23 mouse cellular contexts compared by ENCODE assay signal in genomic region chr5:74672556-74672955, GRCm38 (mm10). TPM values are rescaled to one million over a fixed set of nuclear protein-coding genes. Genes with fewer than 3 reads are reported as not detected.
DNase-seq lines count a peak whose midpoint lies in the region; TF ChIP-seq lines count a peak whose summit lies in the region.
"Had no signal": no experiment of that assay in that cellular context is flagged by ENCODE, and none has a peak within 500 bp of the region (broad histone marks: within the 10 kb centered on the region; RNA-seq: fewer than 3 reads in every experiment).

No protein-coding gene starts in this region.

- no peak for TF ChIP-seq CTCF in testis, adult 2 months (IDR thresholded peaks at IDR 0.05; ENCODE audit: control insufficient read depth, insufficient read depth, insufficient replicate concordance, low read depth, low read length)

- peak; percentile 23 for DNase-seq in adrenal gland, adult 2 months
- DNase-seq in adrenal gland, adult 18-20 months (ENCODE audit: low spot score in 2 of 2) = no peak
- DNase-seq in heart, adult 11 months = peak; percentile 82
- DNase-seq in heart, postnatal 14 days = no peak
- peak; percentile 64 for DNase-seq in 3T3-L1 (ENCODE audit: low read depth, low spot score)
- no peak for DNase-seq in kidney, adult 9 months
- no peak for DNase-seq in layer of hippocampus, postnatal 36 days
- DNase-seq: cerebellum, adult 11 months; cerebellum, adult 2 months; cerebellum, adult 9-11 months; cerebellum, postnatal 25 days; gastrocnemius, postnatal 25 days; heart, adult 2 months had no signal

- intact Hi-C loops in heart, postnatal 14 days (cut with DNase I) = no loop called here

- no peak for TF ChIP-seq POLR2A in testis, adult 2 months (IDR thresholded peaks at IDR 0.05; ENCODE audit: control insufficient read depth, low read depth, low read length)

- no peaks in the 10 kb centered on the region for H3K27me3 ChIP-seq in testis, adult 2 months (ENCODE audit: control insufficient read depth, insufficient read depth, low read length)
- H3K27me3 ChIP-seq: embryonic facial prominence, embryonic 12.5 days; embryonic facial prominence, embryonic 15.5 days; forebrain, embryonic 15.5 days; heart, embryonic 13.5 days; hindbrain, embryonic 12.5 days; hindbrain, embryonic 15.5 days had no signal

- peaks cover 2% of the 10 kb centered on the region; the same call in 1 of the 2 replicates for H3K4me1 ChIP-seq in testis, adult 2 months (ENCODE audit: control insufficient read depth, insufficient read depth, low read length)

- no peaks in the 10 kb centered on the region for H3K36me3 ChIP-seq in testis, adult 2 months (ENCODE audit: control insufficient read depth, insufficient read depth, low read length)
- H3K36me3 ChIP-seq: embryonic facial prominence, embryonic 12.5 days; embryonic facial prominence, embryonic 15.5 days; forebrain, embryonic 15.5 days; heart, embryonic 10.5 days; heart, embryonic 13.5 days; hindbrain, embryonic 12.5 days; hindbrain, embryonic 15.5 days had no signal

- peak overlapping the region; percentile 85 for H3K27ac ChIP-seq in testis, adult 2 months (ENCODE audit: control insufficient read depth, insufficient read depth, low read depth, low read length)
- H3K27ac ChIP-seq: embryonic facial prominence, embryonic 12.5 days; embryonic facial prominence, embryonic 15.5 days; forebrain, embryonic 15.5 days; heart, adult 2 months; heart, embryonic 10.5 days; heart, embryonic 13.5 days; hindbrain, embryonic 12.5 days; hindbrain, embryonic 15.5 days had no signal

- no peak overlapping the region for H3K4me3 ChIP-seq in testis, adult 2 months (ENCODE audit: control insufficient read depth, low read depth, low read length)
- H3K4me3 ChIP-seq: embryonic facial prominence, embryonic 12.5 days; embryonic facial prominence, embryonic 15.5 days; forebrain, embryonic 15.5 days; heart, adult 2 months; heart, embryonic 10.5 days; heart, embryonic 13.5 days; hindbrain, embryonic 12.5 days; hindbrain, embryonic 15.5 days had no signal

RNA-seq across cellular contexts. Expression of gene Lnx1, which starts 30.2 kb away (rescaled TPM):
- 1 to 10 TPM; 2.9 to 7.2 TPM for total RNA-seq in adrenal gland, adult 2 months (2021)
- 1.9 and 2.0 TPM in 2 replicates for polyA plus RNA-seq in adrenal gland, adult 2 months (2012; rRNA removed)
- 1 to 10 TPM; 3.9 to 4.5 TPM for total RNA-seq in adrenal gland, adult 18-20 months (2021)
- total RNA-seq in heart, postnatal 14 days (2021) = 1 to 10 TPM; 5.9 to 7.8 TPM
- polyA plus RNA-seq in testis, adult 2 months (2012; rRNA removed) = 1.7 and 1.8 TPM in 2 replicates
- 10 to 100 TPM; 15.5 to 15.9 TPM for total RNA-seq in layer of hippocampus, postnatal 36 days (2021)
- total RNA-seq: common myeloid progenitor, adult 5-6 weeks; MEL had no signal

Comparison
In these comparisons a context has a peak if more than half of its experiments do, and no peak if none do; other contexts are left out.
1. DNase-seq: peak in adrenal gland, adult 2 months (single experiment), heart, adult 11 months (single experiment) and 3T3-L1 (single experiment); none in adrenal gland, adult 18-20 months (0 of 2), heart, postnatal 14 days (0 of 2), kidney, adult 9 months (single experiment) and layer of hippocampus, postnatal 36 days (0 of 2).